Mouse (Mus musculus) liver, embryonic 11.5 days (tissue): ENCODE data around the gene Gm4969. TPM values are rescaled to one million over a fixed set of nuclear protein-coding genes. Genes with fewer than 3 reads are reported as not detected.
A peak's percentile ranks its signal among the peaks of the same experiment; 100 is the strongest.

Experiments
- ATAC-seq: fragments of 200-750 bp; cut with Nextera tagmentation; replicated peaks from 2 replicates; pipeline ENCODE4 v1.8.0; 2017; ENCODE audit warnings: moderate number of reproducible peaks, mild to moderate bottlenecking, moderate TSS enrichment, moderate library complexity; ENCODE audit not compliant: low FRiP score
- DNase-seq: peaks from one replicate; pipeline ENCODE4 v3.0.0-alpha.2; 2017; ENCODE audit warnings: low spot score
- H3K27ac ChIP-seq: fragments of 300-500 bp; sonication (generic); 2 replicates; pipeline ENCODE4 v1.5.1; 2014; ENCODE audit warnings: mild to moderate bottlenecking, low read depth, low read length, control low read depth
- H3K27me3 ChIP-seq: fragments of 300-500 bp; sonication (generic); replicated peaks from 2 replicates; pipeline ENCODE4 v1.6.1; 2014; ENCODE audit warnings: low read length, mixed read lengths; ENCODE audit not compliant: control insufficient read depth, insufficient read depth
- H3K36me3 ChIP-seq: fragments of 300-500 bp; sonication (generic); 2 replicates; pipeline ENCODE4 v1.6.1; 2014; ENCODE audit warnings: mild to moderate bottlenecking, low read length, moderate library complexity, mixed read lengths; ENCODE audit not compliant: control insufficient read depth, insufficient read depth
- H3K4me1 ChIP-seq: fragments of 300-500 bp; sonication (generic); replicated peaks from 2 replicates; pipeline ENCODE4 v1.6.1; 2014; ENCODE audit warnings: low read length, mixed read lengths; ENCODE audit not compliant: control insufficient read depth, insufficient read depth
- H3K4me2 ChIP-seq: fragments of 300-500 bp; sonication (generic); 2 replicates; pipeline ENCODE4 v1.6.1; 2014; ENCODE audit warnings: mild to moderate bottlenecking, control low read depth, moderate library complexity
- H3K4me3 ChIP-seq: fragments of 300-500 bp; sonication (generic); 2 replicates; pipeline ENCODE4 v1.5.1; 2014; ENCODE audit warnings: low read depth, low read length, control low read depth
- H3K9ac ChIP-seq: fragments of 300-500 bp; sonication (generic); 2 replicates; pipeline ENCODE4 v1.6.1; 2014; ENCODE audit warnings: low read depth, low read length, control low read depth
- H3K9me3 ChIP-seq: fragments of 300-500 bp; sonication (generic); 2 replicates; pipeline ENCODE4 v1.6.1; 2016; ENCODE audit warnings: low read length, inconsistent platforms, mixed read lengths; ENCODE audit not compliant: control insufficient read depth
- WGBS: fragments of 180-500 bp; shearing (Covaris S2); extraction: QIAGEN DNeasy Blood & Tissue Kit; methylation state at CpG from one replicate; pipeline ENCODE4 v1.1.7; 2014; 5-methylcytosine and 5-hydroxymethylcytosine counted together
- polyA plus RNA-seq: library from polyadenylated mRNA; unstranded; fragments of >200 nt; fragmentation: Nextera tagmentation; extraction: Ambion mirVana; gene quantifications from 2 replicates; pipeline ENCODE4 v1.2.1, GENCODE M21; 2014

Gm4969 gene
- 1.2 and 1.9 TPM in 2 replicates for polyA plus RNA-seq

DNA sequence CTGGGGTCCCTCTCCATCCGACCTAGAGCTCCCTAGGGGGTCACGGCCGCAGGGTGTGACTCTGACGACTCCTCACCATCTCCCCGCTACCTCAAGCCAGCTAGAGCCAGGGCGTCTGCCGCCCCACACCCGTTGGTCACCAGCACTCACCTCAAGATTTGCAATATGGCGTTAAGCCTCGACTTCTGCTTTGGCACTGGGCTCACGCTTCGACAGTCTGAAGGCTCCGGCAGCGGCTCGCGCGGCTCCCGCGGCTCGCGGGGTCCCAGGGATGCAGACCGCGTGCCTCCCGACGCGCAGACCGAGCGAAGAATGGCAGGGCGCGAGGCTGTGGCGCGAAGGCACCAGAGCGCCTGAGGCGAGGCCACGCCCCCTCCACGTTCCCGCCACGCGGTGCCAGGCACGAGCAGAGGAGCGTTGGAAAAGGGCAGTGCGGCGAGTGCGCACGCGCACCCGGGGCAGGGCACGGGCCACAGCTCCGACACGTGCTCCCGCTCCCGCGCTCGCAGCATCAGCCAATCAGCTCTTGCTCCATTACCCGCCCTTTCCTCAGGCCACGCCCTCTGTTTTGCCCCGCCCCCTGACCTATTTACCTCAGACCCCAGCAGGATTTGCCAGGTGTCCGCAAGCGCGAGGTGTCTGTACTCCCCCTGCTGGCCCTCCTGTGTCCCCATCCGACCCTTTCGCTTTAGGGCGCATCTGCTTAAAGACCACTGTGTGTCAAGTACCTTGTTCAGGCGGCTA, at the start of gene Gm4969:
Gm4969 (minus strand) TSS at position 341 of the 744 bp plus-strand sequence.
- Histone ChIP-seq H3K9ac (0 out of 2 replicates have a peak within 1 kb of the TSS, but pooled peaks have one; percentile 43), H3K4me2 (peak within 1 kb of the TSS; percentile 50), H3K27ac (no peak within 1 kb of the TSS), H3K9me3 (peaks cover 3% of the 10 kb centered on the region; the same call in 1 of the 2 replicates), H3K36me3 (no peaks in the 10 kb centered on the region), H3K4me1 (0 out of 2 replicates have a peak, but pooled peaks cover 4% of the 10 kb centered on the region), H3K4me3 (peak within 1 kb of the TSS; percentile 21; the same call in 1 of the 2 replicates), H3K27me3 (peaks cover 4% of the 10 kb centered on the region; the same call in 1 of the 2 replicates)
- ATAC-seq (no peak; the same call in 1 of the 2 replicates), DNase-seq (peak; percentile 73)
- WGBS = 19% methylated on average over 64 of the region's 64 CpGs

DNA sequence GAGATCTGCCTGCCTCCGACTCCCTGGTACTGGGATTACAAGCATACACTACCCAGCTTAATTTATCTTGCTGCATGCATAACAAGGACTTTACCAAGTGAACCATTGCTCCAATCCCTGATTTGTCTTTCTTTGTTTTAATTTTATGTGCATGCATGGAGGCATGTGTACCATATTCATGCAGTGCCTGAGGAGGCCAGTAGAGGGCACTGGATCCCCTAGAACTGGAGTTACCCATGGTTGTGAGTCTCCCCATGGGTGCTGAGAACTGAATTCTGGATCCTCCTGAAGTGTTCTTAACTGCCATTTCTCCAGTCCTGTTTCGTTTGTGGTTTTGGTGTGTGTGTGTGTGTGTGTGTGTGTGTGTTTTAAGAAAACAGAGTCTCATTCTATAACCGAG, 48.8 kb upstream of the Gm4969 start:
- DNase-seq (no peak), ATAC-seq (no peak)
- H3K9ac ChIP-seq = no peak overlapping the region
- no peak overlapping the region for H3K4me2 ChIP-seq
- H3K4me3 ChIP-seq = no peak overlapping the region
- peaks cover 33% of the 10 kb centered on the region for H3K4me1 ChIP-seq
- WGBS = 79% methylated on average over 3 of the region's 3 CpGs
- H3K9me3 ChIP-seq = peaks cover 2% of the 10 kb centered on the region; the same call in 1 of the 2 replicates
- peaks cover 24% of the 10 kb centered on the region for H3K27me3 ChIP-seq
- no peak overlapping the region for H3K27ac ChIP-seq
- no peaks in the 10 kb centered on the region for H3K36me3 ChIP-seq

DNA sequence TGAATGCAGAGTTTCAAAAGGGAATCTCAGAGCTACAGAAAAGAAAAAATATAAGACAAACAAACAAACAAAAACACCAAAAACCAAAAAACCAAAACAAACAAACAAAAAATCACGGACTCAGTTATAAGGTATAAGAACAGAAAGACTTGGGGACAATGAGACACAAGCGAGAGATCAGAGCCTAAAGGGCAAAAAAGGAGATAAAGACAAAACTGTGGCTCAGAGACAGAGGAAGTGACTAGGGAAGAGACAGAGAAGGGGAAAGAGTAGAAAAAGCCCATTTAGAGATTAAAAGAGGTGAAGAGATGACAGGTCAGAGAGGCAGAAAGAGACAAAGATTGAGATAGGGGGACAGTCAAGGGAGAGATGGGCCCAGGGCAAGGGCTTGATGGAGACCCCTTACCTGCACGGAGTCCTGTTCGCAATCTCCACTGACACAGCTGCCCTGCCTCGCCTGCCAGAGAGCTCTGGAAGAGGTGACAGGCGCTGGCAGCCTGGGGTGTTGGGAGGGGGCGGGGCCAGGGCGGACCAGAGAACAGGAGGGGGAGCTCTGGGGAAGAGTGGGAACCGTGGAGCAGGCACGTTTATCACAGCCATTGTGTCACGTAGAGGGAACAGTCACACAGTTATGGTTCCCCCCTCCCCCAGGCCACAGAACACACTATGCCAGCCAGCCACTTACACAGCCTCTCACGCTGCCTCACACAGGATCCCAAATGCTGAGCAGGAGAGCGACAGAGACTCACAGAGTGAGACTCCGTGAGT, 47.7 kb upstream of the Gm4969 start, which contains the start of gene Gipr:
Gipr (minus strand) TSS at position 472 of the 768 bp plus-strand sequence.
- Histone ChIP-seq H3K4me2 (peak within 1 kb of the TSS; percentile 56), H3K4me1 (peaks cover 30% of the 10 kb centered on the region), H3K27ac (no peak within 1 kb of the TSS), H3K9me3 (peaks cover 2% of the 10 kb centered on the region; the same call in 1 of the 2 replicates), H3K27me3 (peaks cover 24% of the 10 kb centered on the region), H3K4me3 (peak within 1 kb of the TSS; percentile 27), H3K36me3 (no peaks in the 10 kb centered on the region), H3K9ac (no peak within 1 kb of the TSS)
- no peak for DNase-seq
- WGBS = 9% methylated on average over 14 of the region's 14 CpGs
- ATAC-seq = no peak

DNA sequence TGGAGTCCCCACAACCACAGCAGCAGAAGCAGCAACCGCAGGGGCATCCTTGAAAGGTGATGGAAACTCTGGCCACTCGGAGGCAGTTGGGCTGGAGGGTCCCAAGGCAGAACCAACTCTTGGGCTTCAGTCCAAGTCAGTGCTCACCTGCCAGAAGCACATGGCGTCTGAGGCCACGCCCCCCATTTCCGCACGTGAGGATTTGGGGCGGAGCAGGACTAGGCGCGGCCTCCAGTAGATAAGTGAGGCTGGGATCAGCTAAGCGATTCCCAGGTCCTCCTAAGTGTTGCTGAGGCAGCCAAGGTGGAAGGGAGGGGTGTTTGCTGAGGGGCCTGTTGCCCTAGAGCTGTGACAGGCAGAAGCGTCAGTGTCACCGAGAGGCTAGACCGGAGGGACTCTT, 46.8 kb upstream of the Gm4969 start:
- peaks cover 24% of the 10 kb centered on the region for H3K27me3 ChIP-seq

DNA sequence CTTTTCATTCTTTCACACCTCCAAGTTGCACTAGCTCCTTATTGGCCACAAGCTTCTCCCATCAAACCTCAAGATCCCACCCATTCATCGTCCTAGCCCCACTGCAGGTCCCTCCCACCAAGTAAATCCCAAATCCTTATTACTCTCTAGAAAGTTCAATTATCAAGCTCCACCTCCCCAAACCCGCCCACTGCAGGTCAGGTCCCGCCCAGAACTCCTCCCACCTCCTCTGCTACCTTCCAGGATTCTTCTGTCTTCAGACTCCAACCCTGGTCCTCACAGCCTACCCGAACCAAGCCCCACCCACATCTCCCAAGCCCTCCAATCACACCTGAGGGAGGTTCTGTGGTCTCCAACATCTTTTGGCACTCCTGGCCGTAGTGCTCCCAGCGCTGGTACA, 46.0 kb upstream of the Gm4969 start:
- WGBS = 3% methylated on average over 6 of the region's 6 CpGs
- H3K4me2 ChIP-seq = peak overlapping the region; percentile 56
- peaks cover 24% of the 10 kb centered on the region for H3K27me3 ChIP-seq
- H3K4me3 ChIP-seq = peak overlapping the region; percentile 27
- H3K9me3 ChIP-seq = peaks cover 2% of the 10 kb centered on the region; the same call in 1 of the 2 replicates
- peaks cover 41% of the 10 kb centered on the region for H3K4me1 ChIP-seq
- DNase-seq (no peak), ATAC-seq (peak; percentile 46)
- H3K36me3 ChIP-seq = no peaks in the 10 kb centered on the region
- no peak overlapping the region for H3K9ac ChIP-seq
- H3K27ac ChIP-seq = no peak overlapping the region

More for the DNA sequence above, 46.8 kb upstream of the Gm4969 start:
- H3K27ac ChIP-seq = no peak overlapping the region
- peaks cover 2% of the 10 kb centered on the region; the same call in 1 of the 2 replicates for H3K9me3 ChIP-seq
- ATAC-seq (peak; percentile 42), DNase-seq (no peak)
- peak overlapping the region; percentile 56 for H3K4me2 ChIP-seq
- H3K36me3 ChIP-seq = no peaks in the 10 kb centered on the region
- peak overlapping the region; percentile 27 for H3K4me3 ChIP-seq
- no peak overlapping the region for H3K9ac ChIP-seq
- H3K4me1 ChIP-seq = peaks cover 37% of the 10 kb centered on the region
- 3% methylated on average over 13 of the region's 13 CpGs for WGBS

DNA sequence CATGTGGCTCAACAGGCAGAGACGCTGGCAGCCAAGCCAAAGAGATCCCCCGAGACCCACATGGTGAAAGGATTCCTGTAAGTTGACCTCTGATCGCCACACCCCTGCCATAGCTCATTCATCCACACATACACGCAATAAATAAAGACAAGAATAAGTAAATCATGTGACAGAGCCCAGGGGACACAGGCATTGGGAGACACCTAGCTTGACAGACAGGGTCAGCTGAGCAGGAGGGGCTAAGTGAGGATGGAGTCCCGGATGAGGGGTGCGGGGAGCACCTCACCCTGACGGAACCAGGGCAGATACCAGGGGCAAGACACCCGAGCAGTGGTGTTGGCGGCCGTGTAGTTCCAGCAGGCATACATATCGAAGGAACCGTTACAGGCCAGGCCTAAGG, 45.6 kb upstream of the Gm4969 start:
- Histone ChIP-seq H3K4me2 (peak overlapping the region; percentile 56), H3K4me3 (no peak overlapping the region; the same call in 1 of the 2 replicates), H3K9ac (no peak overlapping the region), H3K27ac (no peak overlapping the region), H3K9me3 (peaks cover 2% of the 10 kb centered on the region; the same call in 1 of the 2 replicates), H3K27me3 (peaks cover 28% of the 10 kb centered on the region), H3K4me1 (peaks cover 41% of the 10 kb centered on the region), H3K36me3 (no peaks in the 10 kb centered on the region)
- WGBS = 29% methylated on average over 12 of the region's 12 CpGs
- ATAC-seq = no peak
- DNase-seq = no peak

DNA sequence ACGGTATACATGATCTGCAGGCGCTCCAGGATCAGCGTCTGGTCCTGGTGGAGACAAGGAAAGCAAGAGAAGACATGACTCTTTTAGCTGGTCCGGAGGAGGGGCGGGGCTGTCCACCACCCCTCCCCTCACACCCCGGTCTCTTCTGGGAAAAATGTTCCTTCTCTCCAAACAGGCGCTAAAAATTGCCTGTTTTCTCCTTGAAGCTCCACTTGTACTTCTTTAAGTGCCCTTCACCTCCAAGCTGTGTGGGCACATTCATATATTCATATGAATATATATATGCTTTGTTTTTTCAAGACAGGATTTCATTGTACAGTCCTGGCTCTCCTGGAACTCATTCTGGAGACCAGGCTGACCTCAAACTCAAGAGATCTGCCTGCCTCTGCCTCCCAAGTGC, 44.8 kb upstream of the Gm4969 start:
- 78% methylated on average over 7 of the region's 7 CpGs for WGBS
- H3K27ac ChIP-seq = no peak overlapping the region
- no peak for ATAC-seq
- H3K9me3 ChIP-seq = peaks cover 2% of the 10 kb centered on the region; the same call in 1 of the 2 replicates
- H3K4me1 ChIP-seq = peaks cover 41% of the 10 kb centered on the region
- peaks cover 30% of the 10 kb centered on the region for H3K27me3 ChIP-seq
- H3K4me2 ChIP-seq = no peak overlapping the region
- H3K9ac ChIP-seq = no peak overlapping the region
- H3K4me3 ChIP-seq = no peak overlapping the region
- H3K36me3 ChIP-seq = no peaks in the 10 kb centered on the region
- DNase-seq = no peak

DNA sequence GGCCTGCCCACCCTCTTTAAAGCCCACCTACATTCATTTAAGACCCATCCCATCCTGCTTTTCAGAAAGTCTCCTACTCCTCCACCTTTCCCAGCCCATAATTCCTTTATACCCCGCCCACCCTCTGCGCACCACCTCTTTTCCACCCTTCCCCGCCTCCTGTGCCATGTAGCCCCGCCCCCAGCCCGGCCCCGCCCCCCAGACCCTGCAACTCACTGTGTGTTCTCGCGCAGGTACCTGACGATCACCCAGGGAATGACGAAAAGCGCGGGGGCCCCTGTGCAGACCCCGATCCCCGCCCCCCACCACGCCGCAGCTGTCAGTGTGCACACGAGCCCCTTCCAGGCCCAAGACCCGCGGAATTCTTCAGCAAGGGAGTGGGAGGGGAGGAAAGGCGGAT, 41.9 kb upstream of the Gm4969 start:
- peaks cover 36% of the 10 kb centered on the region for H3K4me1 ChIP-seq
- no peak overlapping the region for H3K27ac ChIP-seq
- 2% methylated on average over 20 of the region's 20 CpGs for WGBS
- peaks cover 26% of the 10 kb centered on the region for H3K27me3 ChIP-seq
- DNase-seq (peak; percentile 78), ATAC-seq (peak; percentile 67)
- H3K4me3 ChIP-seq = peak overlapping the region; percentile 43
- peaks cover under 1% of the 10 kb centered on the region; the same call in 1 of the 2 replicates for H3K36me3 ChIP-seq
- peak overlapping the region; percentile 83 for H3K4me2 ChIP-seq
- H3K9ac ChIP-seq = no peak overlapping the region
- no peaks in the 10 kb centered on the region for H3K9me3 ChIP-seq
